Mouse (Mus musculus): ENCODE results near the gene Gmeb1. TPM values are rescaled to one million over a fixed set of nuclear protein-coding genes. Genes with fewer than 3 reads are reported as not detected.

The Gmeb1 gene
- total RNA-seq, 4 experiments from 2014 or later: 8.6 to 11.5 (median 9.1) TPM

Small RNA genes lying within 50 kb of the gene (microRNA-seq; reads per million reads assigned to microRNA genes)
- not detected for gene Gm22033

Other genes starting within 250 kb of the Gmeb1 start
- under 1 TPM in 3 of 4 experiments, not detected in 1; 0.12 to 0.29 (median 0.13) TPM for gene Gm10300, start 186.9 kb downstream of the Gmeb1 start, total RNA-seq (2022)
- 100 to 1,000 TPM; 117 to 139 (median 131) TPM for gene Epb41, start 186.3 kb downstream of the Gmeb1 start, total RNA-seq (2022)
- gene Oprd1, start 117.1 kb downstream of the Gmeb1 start, total RNA-seq (2022): under 1 TPM; 0.09 to 0.28 (median 0.21) TPM
- gene Ythdf2, start 49.3 kb downstream of the Gmeb1 start, total RNA-seq (2022): 10 to 100 TPM; 23.8 to 27.1 (median 26.5) TPM
- gene Taf12, start 12.8 kb upstream of the Gmeb1 start, total RNA-seq (2022): 10 to 100 TPM; 29.4 to 35.8 (median 33.0) TPM
- gene Rab42, start 41.8 kb upstream of the Gmeb1 start, total RNA-seq (2022): 1 to 10 TPM in 2 of 4 experiments, under 1 TPM in 1, not detected in 1; 0.59 to 2.6 (median 1.7) TPM
- 10 to 100 TPM; 21.2 to 29.1 (median 23.6) TPM for gene Trnau1ap, start 67.9 kb upstream of the Gmeb1 start, total RNA-seq (2022)
- gene Rcc1, start 92.0 kb upstream of the Gmeb1 start, total RNA-seq (2022): 1 to 10 TPM; 5.9 to 7.8 (median 7.4) TPM
- 10 to 100 TPM; 20.7 to 23.9 (median 23.1) TPM for gene Phactr4, start 160.9 kb upstream of the Gmeb1 start, total RNA-seq (2022)
- 1 to 10 TPM; 2.5 to 4.7 (median 4.1) TPM for gene Med18, start 202.3 kb upstream of the Gmeb1 start, total RNA-seq (2022)
- 1 to 10 TPM; 2.6 to 3.6 (median 3.0) TPM for gene Sesn2, start 248.9 kb upstream of the Gmeb1 start, total RNA-seq (2022)

Data from heart, adult 8-10 months (tissue).